Mouse (Mus musculus): ENCODE results near the gene Gnb2.

DNA sequence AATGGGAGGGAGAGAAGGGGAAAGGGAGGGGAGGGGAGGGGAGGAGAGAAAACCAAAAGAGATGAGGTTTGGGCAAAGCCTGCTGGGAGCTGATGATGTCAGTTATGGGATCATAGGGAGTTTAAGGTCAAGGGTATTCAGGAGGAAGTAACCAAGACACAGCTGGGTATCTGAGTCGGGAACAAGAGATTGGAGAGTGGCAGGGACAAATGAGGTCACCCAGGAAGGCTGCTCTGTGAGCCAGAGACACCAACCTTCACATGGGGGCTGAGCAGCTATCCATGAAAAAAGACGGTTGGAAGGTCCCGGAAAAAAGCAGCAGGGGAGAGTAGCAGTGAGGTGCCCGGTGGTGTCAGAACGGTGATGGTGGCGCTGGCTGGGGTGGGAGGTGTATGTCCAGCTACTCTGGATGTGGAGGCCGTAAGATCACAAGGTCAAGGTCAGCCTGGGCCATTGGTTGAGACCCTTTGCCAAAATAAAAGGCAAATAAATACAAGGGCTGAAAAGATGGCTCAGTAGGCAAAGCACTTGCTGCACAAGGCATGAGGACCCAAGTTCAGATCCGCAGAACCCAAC, 35.0 kb upstream of the Gnb2 start:
- TF ChIP-seq CTCF (IDR thresholded peaks at IDR 0.05; ENCODE audit: extremely low read depth, insufficient read length, insufficient replicate concordance, low read depth, low read length) (no peak), POLR2A (IDR thresholded peaks at IDR 0.05; ENCODE audit: low read depth, low read length) (no peak)
